Mouse (Mus musculus) limb, embryonic 13.5 days (tissue): ENCODE results near the gene Gm21812. TPM values are rescaled to one million over a fixed set of nuclear protein-coding genes. Genes with fewer than 3 reads are reported as not detected.
"Not testable (repeated sequence)": the region's sequence is repeated elsewhere in the genome, so short reads cannot be mapped to it uniquely, and the experiment has no call there.

ENCODE experiments used
- ATAC-seq: fragments of 200-750 bp; cut with Nextera tagmentation; 2 replicates; pipeline ENCODE4 v1.8.0; 2017; ENCODE audit warnings: low read depth, moderate number of reproducible peaks, moderate TSS enrichment; ENCODE audit not compliant: low FRiP score
- H3K27ac ChIP-seq: fragments of 300-500 bp; sonication (generic); 2 replicates; pipeline ENCODE4 v1.5.1; 2015; ENCODE audit warnings: inconsistent platforms, mild to moderate bottlenecking, moderate library complexity
- H3K27me3 ChIP-seq: fragments of 300-500 bp; sonication (generic); 2 replicates; pipeline ENCODE4 v1.6.1; 2015; ENCODE audit warnings: mild to moderate bottlenecking, inconsistent platforms
- H3K36me3 ChIP-seq: fragments of 300-500 bp; sonication (generic); 2 replicates; pipeline ENCODE4 v1.6.1; 2015; ENCODE audit warnings: inconsistent platforms, mild to moderate bottlenecking, moderate library complexity
- H3K4me1 ChIP-seq: fragments of 300-500 bp; sonication (generic); 2 replicates; pipeline ENCODE4 v1.6.1; 2015; ENCODE audit warnings: inconsistent platforms
- H3K4me2 ChIP-seq: fragments of 300-500 bp; sonication (generic); replicated peaks from 2 replicates; pipeline ENCODE4 v1.6.1; 2015; ENCODE audit warnings: inconsistent platforms, mild to moderate bottlenecking, moderate library complexity
- H3K4me3 ChIP-seq: fragments of 300-500 bp; sonication (generic); 2 replicates; pipeline ENCODE4 v1.5.1; 2015; ENCODE audit warnings: moderate library complexity, mild to moderate bottlenecking, inconsistent platforms
- H3K9ac ChIP-seq: fragments of 300-500 bp; sonication (generic); 2 replicates; pipeline ENCODE4 v1.6.1; 2015; ENCODE audit warnings: mild to moderate bottlenecking, inconsistent platforms
- H3K9me3 ChIP-seq: fragments of 300-500 bp; sonication (generic); 2 replicates; pipeline ENCODE4 v1.6.1; 2016; ENCODE audit warnings: inconsistent platforms
- WGBS: fragments of 180-500 bp; shearing (Covaris S2); methylation state at CpG from one replicate; pipeline ENCODE4 v1.1.7; 2015; 5-methylcytosine and 5-hydroxymethylcytosine counted together
- polyA plus RNA-seq: library from polyadenylated mRNA; unstranded; fragments of >200 nt; fragmentation: Nextera tagmentation; extraction: Ambion mirVana; gene quantifications from 2 replicates; pipeline ENCODE4 v1.2.1, GENCODE M21; 2015

Gm21812 gene
- not detected in 2 replicates for polyA plus RNA-seq

DNA sequence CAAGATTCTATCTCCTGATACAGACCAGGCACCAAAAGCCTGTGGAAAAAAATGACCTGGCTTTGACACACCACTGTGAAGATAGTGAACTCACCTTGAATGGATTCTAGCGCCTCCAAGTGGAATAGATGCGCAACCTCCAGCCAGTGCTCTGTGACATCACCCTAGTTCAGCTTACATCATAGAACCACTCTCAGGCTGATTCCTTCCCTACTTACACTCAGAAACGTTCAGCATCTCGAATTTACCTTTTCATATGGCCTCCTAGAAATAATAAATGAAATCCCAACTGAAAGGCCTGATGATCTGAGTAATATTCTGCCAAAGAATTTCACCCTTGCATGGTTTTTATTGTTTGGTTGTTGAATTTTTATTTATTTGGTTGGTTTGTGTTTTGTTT, at the start of gene Gm21812:
Gene Gm21812, minus strand, starts transcription at position 101 of the 400 bp plus-strand sequence.
- not testable (repeated sequence) for H3K4me1 ChIP-seq, H3K36me3 ChIP-seq, H3K4me3 ChIP-seq, H3K27me3 ChIP-seq, ATAC-seq, H3K9ac ChIP-seq, H3K4me2 ChIP-seq, H3K9me3 ChIP-seq, H3K27ac ChIP-seq
- no CpG with 5 or more reads among the region's 4 CpGs for WGBS

Other genes starting within 250 kb of the Gm21812 start
- not detected in 2 replicates for gene Gm21292, start 213.3 kb downstream of the Gm21812 start, polyA plus RNA-seq
- not detected in 2 replicates for gene Gm21721, start 145.0 kb downstream of the Gm21812 start, polyA plus RNA-seq
- gene Gm21874, start 69.0 kb upstream of the Gm21812 start, polyA plus RNA-seq: not detected in 2 replicates